Mouse (Mus musculus) splenic B cell, adult 2 months (primary cell): ENCODE results near the gene Coa4.

Source experiments
- DNase-seq: peaks from one replicate; pipeline ENCODE4 v3.0.0-alpha.2; 2011; ENCODE audit warnings: low read depth, low spot score
- H3K27me3 ChIP-seq: 2 replicates; pipeline ENCODE4 v1.6.1; 2012; ENCODE audit warnings: mild to moderate bottlenecking, low read length, moderate library complexity, mixed read lengths; ENCODE audit not compliant: control insufficient read depth, poor library complexity, insufficient read depth, severe bottlenecking
- H3K36me3 ChIP-seq: 2 replicates; pipeline ENCODE4 v1.6.1; 2012; ENCODE audit warnings: mild to moderate bottlenecking, low read length, moderate library complexity, mixed read lengths; ENCODE audit not compliant: control insufficient read depth, poor library complexity, insufficient read depth, severe bottlenecking

Gene Coa4

DNA sequence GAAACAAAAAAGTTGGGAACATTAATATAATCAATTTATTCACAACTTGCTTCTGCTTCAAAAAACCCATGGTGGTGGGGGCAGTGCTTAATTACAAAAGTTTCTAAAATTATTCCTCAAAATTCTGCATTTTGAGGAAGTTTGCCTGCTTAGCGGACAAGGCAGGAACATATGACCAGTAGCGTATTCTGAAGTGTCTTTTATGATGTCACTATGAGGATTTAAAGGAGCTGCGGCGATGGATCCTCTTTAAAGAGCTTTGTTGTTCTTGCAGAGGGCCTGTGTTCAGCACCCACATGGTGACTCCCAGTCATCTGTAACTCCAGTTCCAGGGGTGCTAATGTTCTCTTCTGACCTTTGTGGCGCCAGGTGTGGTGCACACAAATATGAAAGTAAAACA lies 6.1 kb upstream of the Coa4 start:
- no peaks in the 10 kb centered on the region for H3K27me3 ChIP-seq
- DNase-seq = no peak
- H3K36me3 ChIP-seq = no peaks in the 10 kb centered on the region

DNA sequence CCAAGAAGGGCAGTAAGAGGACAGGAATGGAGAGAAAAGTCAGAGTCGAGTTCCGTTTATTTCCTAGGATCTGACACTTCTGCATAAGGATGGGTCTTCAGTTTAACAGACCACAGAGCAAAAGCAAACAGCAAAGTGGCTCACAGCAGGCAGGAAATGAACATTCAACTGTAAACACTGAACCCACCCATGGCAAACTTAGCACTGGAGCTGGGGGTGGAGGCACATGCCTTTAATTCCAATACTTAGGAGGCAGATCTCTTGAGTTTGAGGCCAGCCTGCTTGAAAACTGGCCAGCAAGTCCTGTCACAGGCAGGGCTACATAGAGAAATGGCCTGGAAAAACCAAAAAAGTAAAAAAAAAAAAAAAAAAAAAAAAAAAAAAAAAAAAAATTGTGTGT lies 3.4 kb upstream of the Coa4 start:
- no peak for DNase-seq
- no peaks in the 10 kb centered on the region for H3K36me3 ChIP-seq
- H3K27me3 ChIP-seq = no peaks in the 10 kb centered on the region

DNA sequence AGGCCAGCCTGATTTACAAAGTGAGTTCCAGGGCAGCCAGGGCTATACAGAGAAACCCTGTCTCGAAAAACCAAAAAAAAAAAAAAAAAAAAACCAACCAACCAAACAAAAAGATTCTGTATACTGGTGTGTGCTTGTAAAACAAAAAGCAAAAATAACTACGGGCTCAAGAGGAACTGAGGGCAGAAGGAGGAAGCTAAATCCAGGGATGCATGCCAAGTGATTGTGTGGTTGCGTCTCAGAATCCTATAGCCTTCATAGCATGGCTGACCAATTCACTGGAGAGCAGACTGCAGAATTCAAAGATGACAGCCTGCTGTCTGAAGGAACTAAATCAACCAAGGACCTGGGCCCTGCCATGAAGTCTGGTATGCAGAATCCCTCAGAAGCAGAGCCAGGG lies 2.7 kb upstream of the Coa4 start:
- DNase-seq = no peak
- Histone ChIP-seq H3K36me3 (no peaks in the 10 kb centered on the region), H3K27me3 (no peaks in the 10 kb centered on the region)

DNA sequence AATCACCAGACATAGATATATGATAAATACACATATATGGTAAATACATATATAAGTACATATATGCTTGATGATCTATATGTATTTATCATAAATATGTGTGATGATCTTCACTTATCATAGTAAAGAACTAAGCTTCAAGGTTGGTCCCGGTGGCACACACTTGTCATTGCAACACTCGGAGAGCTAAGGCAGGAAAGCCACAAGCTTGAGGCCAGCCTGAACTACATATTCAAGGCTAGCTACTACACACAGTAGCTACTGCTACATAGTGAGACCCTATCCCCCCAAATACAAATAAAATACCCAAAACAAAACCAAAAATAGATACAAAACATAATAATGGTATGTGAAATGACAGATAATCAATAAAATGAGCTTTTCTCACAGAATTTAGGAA lies 1.0 kb upstream of the Coa4 start:
- no peaks in the 10 kb centered on the region for H3K36me3 ChIP-seq
- H3K27me3 ChIP-seq = no peaks in the 10 kb centered on the region
- DNase-seq = no peak

DNA sequence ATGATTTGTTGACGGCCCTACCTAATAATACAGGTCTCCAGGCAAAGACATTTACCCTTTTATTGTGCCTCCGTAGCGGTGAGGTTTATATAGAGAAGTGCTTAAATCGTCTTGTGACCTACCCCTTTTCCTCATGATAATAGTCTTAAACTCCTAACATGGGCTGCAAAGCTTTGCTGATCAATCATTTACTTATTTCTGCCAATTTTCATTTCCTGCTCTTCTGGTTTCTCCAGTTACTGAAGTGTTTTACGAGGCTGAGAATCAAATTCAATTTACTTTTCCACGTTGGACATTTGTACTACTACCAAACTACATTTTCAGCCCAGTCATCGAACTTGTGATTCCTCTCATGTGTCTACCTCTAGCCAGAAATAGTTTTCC lies 640 bp downstream of the Coa4 start:
- H3K36me3 ChIP-seq = no peaks in the 10 kb centered on the region
- DNase-seq = no peak
- H3K27me3 ChIP-seq = no peaks in the 10 kb centered on the region

DNA sequence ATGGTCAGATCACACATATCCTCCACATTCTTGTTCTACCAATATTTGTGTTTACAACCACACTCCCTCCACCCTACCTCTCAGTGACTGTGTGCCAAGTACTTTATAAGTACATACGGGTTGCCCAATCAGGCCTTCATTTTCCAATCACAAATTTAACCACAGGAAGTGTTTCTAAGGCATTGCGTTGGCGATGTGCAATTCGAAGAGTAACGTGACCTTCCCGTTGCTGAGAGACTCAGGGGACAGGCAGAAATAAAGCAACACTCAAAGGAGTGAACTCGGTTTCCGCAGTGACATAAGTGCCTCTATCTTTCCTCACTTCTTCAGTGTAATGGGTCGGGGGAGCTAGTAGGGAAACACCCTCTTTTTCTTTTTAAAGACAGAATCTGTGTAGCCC lies 2.6 kb downstream of the Coa4 start:
- DNase-seq = no peak
- no peaks in the 10 kb centered on the region for H3K27me3 ChIP-seq
- no peaks in the 10 kb centered on the region for H3K36me3 ChIP-seq

DNA sequence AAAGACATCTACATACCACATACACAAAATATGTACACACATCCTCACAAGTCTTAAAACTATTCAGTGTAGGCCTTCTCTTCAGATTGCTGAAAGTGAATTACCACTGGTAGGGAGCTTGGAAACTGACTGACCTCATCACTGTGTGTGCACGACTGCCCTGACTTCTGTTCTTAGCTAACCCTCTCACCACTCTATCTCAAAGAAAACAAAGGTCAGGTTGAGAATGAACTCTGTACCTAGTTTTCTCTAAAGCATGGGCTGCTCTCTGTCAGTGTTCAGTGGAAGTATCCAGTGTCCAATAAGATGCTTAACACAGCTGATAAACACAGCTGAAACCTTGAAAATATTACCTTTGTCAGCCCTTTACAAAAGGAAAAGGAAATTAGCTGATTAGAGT lies 7.6 kb downstream of the Coa4 start:
- no peaks in the 10 kb centered on the region for H3K36me3 ChIP-seq
- no peak for DNase-seq
- H3K27me3 ChIP-seq = no peaks in the 10 kb centered on the region

DNA sequence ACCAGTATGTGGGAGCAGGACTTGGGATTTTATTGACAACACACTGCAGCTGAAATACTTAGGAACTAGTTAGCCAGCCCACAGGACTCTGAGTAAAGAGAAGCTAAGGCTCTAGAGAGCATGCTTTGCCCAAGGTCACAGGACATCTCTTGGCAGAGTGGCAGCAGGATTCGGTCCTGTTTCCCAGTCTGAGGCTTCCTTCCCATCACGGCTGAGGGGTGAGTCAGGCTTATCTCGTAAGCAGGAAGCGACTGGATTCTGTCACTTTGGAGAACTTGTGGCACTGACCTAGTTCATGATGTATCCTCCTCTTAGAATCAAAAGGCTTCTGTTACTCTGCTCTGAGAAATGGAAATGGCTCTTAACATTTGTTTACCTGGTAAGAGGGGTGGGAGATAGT lies 10.8 kb downstream of the Coa4 start:
- Histone ChIP-seq H3K27me3 (no peaks in the 10 kb centered on the region), H3K36me3 (no peaks in the 10 kb centered on the region)
- no peak for DNase-seq

DNA sequence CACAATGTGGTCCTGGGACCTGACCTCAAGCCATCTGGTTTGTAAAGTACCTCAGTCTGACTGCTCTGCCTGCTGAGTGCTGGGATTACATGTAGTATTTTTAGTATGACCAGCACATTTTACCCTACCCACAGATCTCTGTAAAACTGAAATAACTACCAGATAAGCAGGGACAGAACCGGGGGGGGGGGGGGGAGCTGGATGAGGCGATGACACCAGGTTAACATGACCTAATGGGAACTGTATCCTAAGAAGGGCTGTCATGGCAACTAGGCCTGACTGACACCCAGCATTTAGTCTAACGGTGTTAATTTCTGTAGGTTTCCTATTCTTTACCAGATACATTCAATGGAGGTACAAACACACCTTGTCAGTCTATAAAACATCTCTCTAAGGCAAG lies 12.9 kb downstream of the Coa4 start:
- Histone ChIP-seq H3K27me3 (no peaks in the 10 kb centered on the region), H3K36me3 (no peaks in the 10 kb centered on the region)
- no peak for DNase-seq

DNA sequence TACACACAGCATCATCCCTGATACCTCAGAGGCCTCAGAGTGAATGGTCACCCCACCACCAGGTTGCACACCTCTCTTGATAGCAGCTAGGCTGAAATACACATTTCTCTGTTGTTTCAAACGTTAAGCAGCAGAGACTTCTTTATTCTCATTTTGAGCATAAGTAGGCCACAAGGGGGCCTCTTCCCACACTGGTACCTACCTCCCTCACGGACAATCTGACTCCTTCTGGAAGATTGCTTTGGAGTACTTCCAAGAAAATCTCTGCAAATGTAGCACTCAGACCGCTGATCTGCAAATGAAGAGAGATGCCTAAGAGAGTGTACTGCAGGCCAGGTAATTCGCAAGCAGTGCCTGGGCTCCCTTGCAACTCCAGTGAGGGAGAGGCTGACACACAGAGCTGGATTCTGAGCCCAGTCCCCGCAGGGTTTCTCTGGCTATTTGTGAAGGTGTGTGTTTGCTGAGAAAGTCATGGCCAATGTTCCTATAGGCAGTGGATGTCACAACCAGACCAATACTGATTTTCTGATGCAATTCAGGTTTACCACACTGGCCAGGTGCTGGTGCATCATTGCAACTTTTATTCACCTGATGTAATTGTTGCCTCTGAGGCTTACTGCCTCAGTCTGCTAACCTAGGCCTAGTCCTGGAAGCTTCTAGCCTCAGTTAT lies 13.6 kb downstream of the Coa4 start:
- Histone ChIP-seq H3K36me3 (no peaks in the 10 kb centered on the region), H3K27me3 (no peaks in the 10 kb centered on the region)
- peak; percentile 8 for DNase-seq

DNA sequence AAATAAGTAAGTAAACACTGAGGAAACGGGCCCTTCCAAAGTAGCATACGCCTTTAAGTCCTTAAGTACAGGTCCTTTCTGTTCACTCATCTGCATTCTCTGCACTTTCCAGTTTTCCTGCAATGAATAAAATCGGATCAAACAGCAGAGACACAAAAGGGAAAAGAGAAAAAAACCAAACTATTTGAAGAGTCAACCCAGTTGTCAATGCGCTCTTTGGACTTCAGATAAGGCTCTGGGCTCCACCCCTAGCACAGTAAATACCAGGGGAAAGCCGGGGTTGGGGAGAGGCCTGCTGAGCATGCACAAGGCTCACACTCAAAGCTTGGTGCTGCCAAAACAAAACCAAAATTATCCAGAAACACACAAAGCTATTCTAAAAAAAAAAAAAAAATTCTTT lies 18.1 kb downstream of the Coa4 start:
- Histone ChIP-seq H3K36me3 (no peaks in the 10 kb centered on the region), H3K27me3 (no peaks in the 10 kb centered on the region)
- no peak for DNase-seq

DNA sequence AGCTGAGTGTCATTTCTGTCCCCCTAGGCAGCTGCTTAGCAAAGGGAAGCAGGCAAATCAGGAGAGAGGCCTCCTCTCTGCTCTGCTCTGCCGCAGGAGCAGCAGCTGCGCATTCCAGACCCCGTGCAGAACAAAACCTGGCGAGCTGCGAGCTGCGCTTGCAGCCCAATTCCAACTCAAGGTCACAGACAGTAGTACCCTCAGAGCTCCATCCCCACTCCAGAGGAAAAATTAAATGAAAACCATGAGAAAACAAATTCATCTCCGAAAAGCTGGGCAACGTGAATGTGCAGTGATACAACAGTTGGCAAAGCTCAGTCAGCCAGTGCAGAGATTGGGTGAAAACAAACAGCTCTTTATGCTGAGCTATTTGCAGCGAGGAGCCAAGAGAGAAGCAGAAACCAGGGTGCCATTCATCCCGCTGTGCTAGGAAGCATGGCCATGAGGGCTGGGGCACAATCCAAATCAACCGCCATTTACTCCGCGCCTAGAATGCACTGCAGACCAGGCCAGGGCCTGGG lies 18.6 kb downstream of the Coa4 start:
- no peak for DNase-seq
- Histone ChIP-seq H3K27me3 (no peaks in the 10 kb centered on the region), H3K36me3 (no peaks in the 10 kb centered on the region)

DNA sequence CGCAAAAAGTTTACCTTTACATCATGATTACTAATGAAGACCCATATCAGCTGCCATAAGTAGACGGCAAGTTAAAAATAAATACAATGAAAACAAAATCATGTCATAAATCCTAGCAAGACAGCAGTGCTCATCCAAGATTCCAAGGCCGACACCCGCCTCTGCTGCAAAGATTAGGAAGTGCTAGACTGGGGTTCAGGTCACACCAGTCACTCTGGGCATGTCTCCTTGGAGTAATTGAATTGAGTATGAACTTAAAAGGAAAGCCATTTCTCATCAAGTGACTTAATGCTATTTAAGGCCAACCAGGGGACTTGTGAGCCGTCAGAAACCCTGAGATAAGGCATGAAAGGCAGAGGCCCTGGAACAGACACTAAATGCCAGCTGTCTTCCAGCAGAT lies 20.4 kb downstream of the Coa4 start:
- no peak for DNase-seq
- H3K36me3 ChIP-seq = no peaks in the 10 kb centered on the region; the same call in 1 of the 2 replicates
- H3K27me3 ChIP-seq = no peaks in the 10 kb centered on the region

DNA sequence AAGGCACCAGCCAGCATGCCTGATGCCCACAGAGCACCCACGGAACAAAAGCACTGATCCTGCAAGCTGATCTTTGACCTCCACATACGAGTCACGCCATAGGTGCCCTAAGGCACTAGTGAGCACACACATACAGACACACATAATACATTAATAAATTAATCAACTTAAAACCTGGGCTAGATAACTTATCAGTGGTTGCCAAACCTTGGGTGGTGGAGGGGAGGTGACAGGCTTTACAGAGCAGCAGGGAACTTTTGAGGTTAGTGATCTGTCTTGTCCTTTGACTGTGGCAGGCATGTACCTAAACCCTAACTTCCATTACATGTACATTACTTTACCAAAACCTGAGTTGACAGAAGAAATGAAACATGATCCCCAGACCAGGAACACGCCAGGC lies 22.5 kb downstream of the Coa4 start:
- no peak for DNase-seq
- H3K36me3 ChIP-seq = no peaks in the 10 kb centered on the region; the same call in 1 of the 2 replicates
- no peaks in the 10 kb centered on the region for H3K27me3 ChIP-seq

DNA sequence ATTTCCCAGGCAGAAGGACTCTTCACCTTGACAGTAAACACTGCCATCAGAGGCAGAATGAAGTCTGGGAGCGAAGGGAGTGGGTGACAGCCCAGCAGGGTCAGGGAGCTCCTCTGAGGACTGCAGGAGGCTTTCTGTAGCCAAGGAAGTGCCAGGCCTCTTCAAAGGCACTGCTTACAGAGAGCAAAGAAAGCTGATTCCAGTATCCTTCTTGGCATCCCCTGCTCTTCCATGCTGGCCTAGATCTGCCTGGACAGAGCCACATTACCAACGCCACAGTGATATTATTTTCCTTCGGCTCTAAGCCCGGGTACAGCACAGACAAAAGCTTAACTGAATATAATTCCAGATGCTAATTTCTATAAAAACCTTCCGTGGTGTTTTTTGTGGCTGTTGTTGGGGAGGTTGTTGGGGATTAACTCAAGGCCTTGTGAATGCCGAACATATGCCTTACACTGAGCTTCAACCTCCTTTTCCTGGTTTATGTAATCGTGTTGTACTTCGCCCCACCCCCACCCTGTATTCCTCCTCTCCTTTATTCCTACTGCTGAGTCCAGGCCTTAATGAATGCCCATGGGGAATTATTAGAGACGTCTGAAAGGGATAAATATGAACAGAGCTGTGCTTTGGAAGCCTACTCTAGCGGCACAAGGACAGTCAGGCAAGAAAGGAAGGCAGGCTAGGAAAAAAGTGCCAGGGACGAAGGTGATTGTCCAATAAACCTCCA lies 25.2 kb downstream of the Coa4 start:
- Histone ChIP-seq H3K27me3 (no peaks in the 10 kb centered on the region), H3K36me3 (no peaks in the 10 kb centered on the region; the same call in 1 of the 2 replicates)
- DNase-seq = no peak
